ENCODE assay signal across 8 mouse cellular contexts in the genomic region with DNA sequence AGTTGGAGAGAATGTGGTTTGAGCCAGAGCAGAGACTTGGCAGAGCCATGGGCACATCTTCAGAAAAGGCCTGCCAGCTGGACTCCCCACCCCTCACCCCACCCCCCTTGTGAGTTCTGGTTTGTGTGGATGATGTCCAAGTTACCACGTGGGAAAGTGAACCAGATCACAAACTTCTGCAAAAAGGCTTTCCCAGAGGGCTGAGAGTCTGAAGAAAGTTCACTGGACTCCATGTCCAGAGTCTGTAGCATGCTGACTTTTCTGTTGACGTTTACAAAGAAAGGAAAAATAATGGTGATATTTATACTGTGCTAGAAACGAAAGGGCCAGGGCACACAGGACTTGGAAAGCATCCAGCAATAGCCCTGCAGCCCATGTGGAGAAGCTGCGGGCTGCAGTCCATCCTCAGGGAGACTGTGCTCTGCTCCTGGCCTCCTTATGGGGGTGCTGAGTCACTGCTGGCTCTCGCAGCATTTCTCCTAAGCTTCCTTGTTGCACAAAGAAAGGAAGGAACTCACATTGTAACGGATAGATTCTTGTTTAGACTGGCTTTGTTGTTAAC. TPM values are rescaled to one million over a fixed set of nuclear protein-coding genes. Genes with fewer than 3 reads are reported as not detected.
A peak's percentile ranks its signal among the peaks of the same experiment; 100 is the strongest.
DNase-seq lines count a peak whose midpoint lies in the region; ATAC-seq lines count a peak whose summit lies in the region.

No protein-coding gene starts in this region.

- H3K4me1 ChIP-seq in heart, embryonic 13.5 days, result peaks cover 13% of the 10 kb centered on the region

- H3K27ac ChIP-seq in heart, embryonic 13.5 days (replicated peaks), result peak overlapping the region; percentile 34

- ATAC-seq in heart, embryonic 13.5 days (ENCODE audit: extremely low read depth, insufficient number of reproducible peaks, low FRiP score, low TSS enrichment), result no peak

- no peaks in the 10 kb centered on the region for H3K9me3 ChIP-seq in heart, embryonic 13.5 days

- no peak overlapping the region for H3K4me3 ChIP-seq in heart, embryonic 13.5 days

- DNase-seq in urinary bladder, postnatal 14 days (ENCODE audit: low spot score), result peak; percentile 29
- DNase-seq in urinary bladder, postnatal 4 days (ENCODE audit: low spot score in 2 of 2), result no peak
- DNase-seq in cerebellum, adult 8-10 months, result peak; percentile 45
- DNase-seq in kidney, postnatal 10 days, result peak; percentile 60
- peak; percentile 58 to 80 for DNase-seq in lung, postnatal 4 days
- DNase-seq in T-cell, adult 2 months (ENCODE audit: low spot score), result no peak
- DNase-seq in urinary bladder, adult 2 months (ENCODE audit: low spot score), result no peak

- H3K9ac ChIP-seq in heart, embryonic 13.5 days, result no peak overlapping the region

- H3K27me3 ChIP-seq in heart, embryonic 13.5 days (replicated peaks), result no peaks in the 10 kb centered on the region

- H3K4me2 ChIP-seq in heart, embryonic 13.5 days, result no peak overlapping the region

- peaks cover 54% of the 10 kb centered on the region for H3K36me3 ChIP-seq in heart, embryonic 13.5 days

- WGBS in heart, embryonic 13.5 days, result 34% methylated on average over 6 of the region's 6 CpGs

RNA-seq across cellular contexts. Expression of a gene that starts 22.0 kb away (rescaled TPM):
- 51.0 and 54.9 TPM in 2 replicates for polyA plus RNA-seq in heart, embryonic 13.5 days (2015; fragmentation: Nextera tagmentation; extraction: Ambion mirVana)
- polyA plus RNA-seq in urinary bladder, adult 2 months (2012; rRNA removed), result 15.0 and 15.5 TPM in 2 replicates

RNA-seq across cellular contexts. Expression of a gene that starts 22.1 kb away (rescaled TPM):
- 9.5 and 9.6 TPM in 2 replicates for polyA plus RNA-seq in heart, embryonic 13.5 days (2015; fragmentation: Nextera tagmentation; extraction: Ambion mirVana)
- 4.1 and 5.1 TPM in 2 replicates for polyA plus RNA-seq in urinary bladder, adult 2 months (2012; rRNA removed)

Comparison
In these comparisons a context has a peak if more than half of its experiments do, and no peak if none do; other contexts are left out.
1. DNase-seq: peak in urinary bladder, postnatal 14 days (single experiment), cerebellum, adult 8-10 months (single experiment), kidney, postnatal 10 days (single experiment) and lung, postnatal 4 days (2 of 2); none in urinary bladder, postnatal 4 days (0 of 2), T-cell, adult 2 months (single experiment) and urinary bladder, adult 2 months (single experiment).